Mouse (Mus musculus) embryo, embryonic 11.5 days (tissue): ENCODE data around the gene Lmln.
A peak's percentile ranks its signal among the peaks of the same experiment; 100 is the strongest.
"Not testable (repeated sequence)": the region's sequence is repeated elsewhere in the genome, so short reads cannot be mapped to it uniquely, and the experiment has no call there.

ENCODE experiments used
- DNase-seq: peaks from one replicate; pipeline ENCODE4 v3.0.0-alpha.2; 2012; ENCODE audit warnings: low read depth, low spot score

Lmln gene

GRCm38 (mm10) chr16:33062024-33062681 lies at the start of gene Lmln:
Lmln (plus strand) TSS chr16:33062521.
- peak; percentile 88 for DNase-seq

GRCm38 (mm10) chr16:33013801-33014200 lies 48.5 kb upstream of the Lmln start:
- DNase-seq = no peak

- DNase-seq = no peak
These were observed 47.4 kb upstream of the Lmln start for GRCm38 (mm10) chr16:33014921-33015320.

GRCm38 (mm10) chr16:33015396-33015907 lies 46.9 kb upstream of the Lmln start:
- DNase-seq = no peak

- DNase-seq = no peak
These were observed 46.3 kb upstream of the Lmln start for GRCm38 (mm10) chr16:33015986-33016385.

- no peak for DNase-seq
These were observed 44.5 kb upstream of the Lmln start for GRCm38 (mm10) chr16:33017677-33018349.

- DNase-seq = no peak
These were observed 43.1 kb upstream of the Lmln start for GRCm38 (mm10) chr16:33019117-33019770.

GRCm38 (mm10) chr16:33021381-33021780 lies 40.9 kb upstream of the Lmln start:
- no peak for DNase-seq

- DNase-seq = peak; percentile 72
These were observed 38.6 kb upstream of the Lmln start for GRCm38 (mm10) chr16:33023750-33024149.

- DNase-seq = no peak
These were observed 37.7 kb upstream of the Lmln start for GRCm38 (mm10) chr16:33024456-33025104.

- DNase-seq = no peak
These were observed 36.0 kb upstream of the Lmln start for GRCm38 (mm10) chr16:33026357-33026756.

GRCm38 (mm10) chr16:33036006-33036405 lies 26.3 kb upstream of the Lmln start:
- DNase-seq = no peak

- no peak for DNase-seq
These were observed 19.6 kb upstream of the Lmln start for GRCm38 (mm10) chr16:33042682-33043081.

- no peak for DNase-seq
These were observed 19.1 kb upstream of the Lmln start for GRCm38 (mm10) chr16:33043268-33043667.

- no peak for DNase-seq
These were observed 14.3 kb upstream of the Lmln start for GRCm38 (mm10) chr16:33048004-33048403.

GRCm38 (mm10) chr16:33048686-33049085 lies 13.6 kb upstream of the Lmln start:
- DNase-seq = no peak

GRCm38 (mm10) chr16:33049809-33050208 lies 12.5 kb upstream of the Lmln start:
- DNase-seq = no peak

- no peak for DNase-seq
These were observed 9.2 kb upstream of the Lmln start for GRCm38 (mm10) chr16:33053141-33053540.

- not testable (repeated sequence) for DNase-seq
These were observed 7.4 kb upstream of the Lmln start for GRCm38 (mm10) chr16:33054927-33055326.

- DNase-seq = no peak
These were observed 6.7 kb upstream of the Lmln start for GRCm38 (mm10) chr16:33055655-33056054.

GRCm38 (mm10) chr16:33056095-33056785 lies 6.1 kb upstream of the Lmln start, which contains the start of the genes Iqcg and Rpl35a:
Iqcg (minus strand) TSS chr16:33056218.
Rpl35a (plus strand) TSS chr16:33056453.
- DNase-seq = peak; percentile 83
